Mouse (Mus musculus) yolk sac, embryonic 10.5 days (tissue): ENCODE measurements around the gene Ndufaf5.
A peak's percentile ranks its signal among the peaks of the same experiment; 100 is the strongest.
"Not testable (repeated sequence)": the region's sequence is repeated elsewhere in the genome, so short reads cannot be mapped to it uniquely, and the experiment has no call there.

Experiments used
- DNase-seq: peaks from one replicate; pipeline ENCODE4 v3.0.0-alpha.2; 2017; ENCODE audit warnings: low spot score

Ndufaf5 gene

DNA sequence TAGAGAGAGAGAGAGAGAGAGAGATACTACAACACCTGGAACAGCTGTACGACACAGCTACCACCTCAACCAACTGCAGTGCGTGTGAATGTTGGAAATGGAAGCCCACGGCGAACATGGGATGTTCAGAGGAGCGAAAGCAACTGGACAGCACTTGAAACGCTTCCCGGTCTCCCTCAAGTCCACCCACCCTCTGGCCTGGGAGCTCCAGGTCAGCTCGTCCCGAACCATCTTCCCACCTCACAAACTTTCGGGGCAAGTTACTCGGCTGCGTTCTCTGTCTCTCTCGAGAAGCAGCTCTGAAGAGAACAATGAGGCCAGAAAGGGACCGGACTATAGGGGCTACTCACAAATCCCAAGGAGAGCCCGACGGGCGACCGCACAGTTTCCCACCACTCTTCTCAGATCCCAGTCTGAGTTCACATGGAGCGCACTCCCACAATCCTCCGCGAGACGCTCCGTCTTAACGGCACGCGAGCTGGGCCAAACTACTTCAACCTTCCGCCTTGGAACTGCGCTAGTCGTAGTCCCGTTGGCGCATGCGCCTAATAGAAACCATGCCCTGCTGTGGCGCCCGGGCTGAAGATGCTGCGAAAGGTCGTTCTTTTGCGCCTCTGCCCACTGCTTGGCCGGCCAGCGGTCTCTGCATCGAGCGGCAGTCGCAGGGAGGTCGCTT is at the start of gene Ndufaf5, which contains the start of gene Esf1:
Ndufaf5 (plus strand) TSS at position 523 of the 676 bp plus-strand sequence.
Esf1 (minus strand) TSS at position 438 of the 676 bp plus-strand sequence.
- peak; percentile 93 for DNase-seq

DNA sequence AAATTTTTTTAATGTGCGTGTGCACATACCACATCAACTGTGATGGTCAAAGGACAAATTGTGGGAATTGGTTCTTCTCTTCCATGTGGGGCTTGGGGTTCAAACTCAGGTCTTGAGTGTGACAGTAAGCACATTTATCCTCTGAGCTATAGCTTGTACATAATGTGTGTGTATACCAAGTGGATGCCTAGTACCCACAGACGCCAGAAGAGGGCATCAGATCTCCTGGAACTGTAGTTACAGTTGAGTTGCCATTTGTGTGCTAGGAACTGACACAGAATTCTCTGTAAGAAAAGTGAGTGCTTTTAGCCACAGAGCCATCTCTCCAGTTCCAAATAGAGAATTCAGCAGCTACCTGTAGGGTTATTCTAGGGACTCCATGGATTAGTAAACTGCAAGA is 44.9 kb upstream of the Ndufaf5 start:
- no peak for DNase-seq

DNA sequence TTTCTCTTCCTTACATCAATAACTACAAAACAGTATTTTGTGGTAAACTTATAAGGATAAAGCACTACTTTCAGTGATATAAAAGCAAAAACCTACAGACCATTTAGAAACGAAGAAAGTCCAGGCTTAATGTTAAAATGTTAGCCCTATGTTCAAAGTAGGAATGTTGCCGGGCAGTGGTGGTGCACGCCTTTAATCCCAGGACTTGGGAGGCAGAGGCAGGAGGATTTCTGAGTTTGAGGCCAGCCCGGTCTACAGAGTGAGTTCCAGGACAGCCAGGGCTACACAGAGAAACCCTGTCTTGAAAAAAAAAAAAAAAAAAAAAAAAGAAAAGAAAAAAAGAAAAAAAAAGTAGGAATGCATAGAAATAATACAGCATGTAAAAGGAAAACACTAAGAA is 18.7 kb upstream of the Ndufaf5 start, which contains the start of gene Gm17374:
Gm17374 (plus strand) TSS at position 301 of the 400 bp plus-strand sequence.
- not testable (repeated sequence) for DNase-seq

DNA sequence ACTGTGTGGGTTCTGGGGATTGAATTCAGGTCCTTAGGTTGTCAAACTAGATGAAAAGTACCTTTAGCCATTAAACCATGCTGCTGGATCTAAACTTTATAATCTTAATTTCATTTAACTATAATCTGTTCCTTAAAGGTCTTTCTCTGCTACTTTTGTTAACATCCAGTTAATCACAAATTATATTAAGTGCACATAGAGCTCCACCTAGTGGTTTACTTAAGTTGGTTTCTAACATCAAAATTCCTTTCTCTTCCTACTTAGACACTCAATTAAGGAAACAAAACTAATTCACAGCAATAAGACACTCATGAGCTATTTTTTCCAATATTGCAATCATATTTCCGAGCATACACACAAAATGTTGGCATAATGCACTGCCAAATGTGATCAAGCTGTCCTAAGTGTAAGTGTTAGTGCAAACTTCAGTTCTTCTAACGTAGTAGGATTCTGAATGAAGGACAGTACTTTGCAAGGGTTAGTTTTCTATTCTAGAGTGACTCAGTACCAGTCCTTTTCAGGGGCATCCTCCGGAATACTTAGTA is 11.2 kb upstream of the Ndufaf5 start:
- DNase-seq: no peak

DNA sequence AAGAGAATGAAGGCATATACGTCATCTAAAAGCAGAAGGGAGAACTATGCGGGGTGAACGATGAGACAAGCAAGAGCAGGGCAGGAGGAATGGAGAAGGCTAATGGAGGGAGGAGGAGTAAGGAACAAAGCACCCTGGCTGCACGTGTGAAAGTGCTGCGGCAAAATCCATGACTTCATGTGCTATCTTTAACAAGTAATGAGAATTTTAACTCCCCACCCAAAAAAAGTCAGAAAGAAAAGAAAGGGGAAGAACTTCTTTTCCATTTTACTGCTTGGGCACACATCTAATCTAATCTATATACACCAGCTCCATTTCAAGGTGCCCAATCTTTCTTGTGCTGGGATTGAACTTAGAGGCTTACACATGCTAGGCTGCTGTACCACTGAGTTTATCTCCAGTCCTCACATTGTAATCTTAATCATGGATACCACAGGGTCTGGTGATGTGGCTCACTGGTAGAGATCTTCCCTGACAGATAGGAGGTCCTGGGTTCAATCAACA is 7.0 kb upstream of the Ndufaf5 start:
- no peak for DNase-seq

DNA sequence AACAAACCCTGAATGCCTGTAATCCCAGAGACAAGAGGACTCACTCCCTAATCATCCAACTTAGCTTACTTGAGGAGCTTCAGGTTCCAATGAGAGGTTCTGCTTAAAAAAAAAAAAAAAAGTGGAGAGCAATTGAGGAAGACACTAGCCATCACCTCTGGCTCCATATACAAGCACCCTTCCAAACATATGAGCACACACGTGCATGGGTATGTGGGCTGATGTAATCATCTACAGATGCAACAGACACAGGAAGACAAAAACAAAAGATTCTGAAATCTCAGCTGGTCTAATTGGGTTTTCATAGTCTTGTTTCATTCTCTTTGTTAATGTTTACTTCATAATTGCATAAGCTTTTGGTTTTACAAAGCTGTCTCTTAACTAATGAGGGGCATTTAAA is 1.4 kb upstream of the Ndufaf5 start:
- DNase-seq: no peak

DNA sequence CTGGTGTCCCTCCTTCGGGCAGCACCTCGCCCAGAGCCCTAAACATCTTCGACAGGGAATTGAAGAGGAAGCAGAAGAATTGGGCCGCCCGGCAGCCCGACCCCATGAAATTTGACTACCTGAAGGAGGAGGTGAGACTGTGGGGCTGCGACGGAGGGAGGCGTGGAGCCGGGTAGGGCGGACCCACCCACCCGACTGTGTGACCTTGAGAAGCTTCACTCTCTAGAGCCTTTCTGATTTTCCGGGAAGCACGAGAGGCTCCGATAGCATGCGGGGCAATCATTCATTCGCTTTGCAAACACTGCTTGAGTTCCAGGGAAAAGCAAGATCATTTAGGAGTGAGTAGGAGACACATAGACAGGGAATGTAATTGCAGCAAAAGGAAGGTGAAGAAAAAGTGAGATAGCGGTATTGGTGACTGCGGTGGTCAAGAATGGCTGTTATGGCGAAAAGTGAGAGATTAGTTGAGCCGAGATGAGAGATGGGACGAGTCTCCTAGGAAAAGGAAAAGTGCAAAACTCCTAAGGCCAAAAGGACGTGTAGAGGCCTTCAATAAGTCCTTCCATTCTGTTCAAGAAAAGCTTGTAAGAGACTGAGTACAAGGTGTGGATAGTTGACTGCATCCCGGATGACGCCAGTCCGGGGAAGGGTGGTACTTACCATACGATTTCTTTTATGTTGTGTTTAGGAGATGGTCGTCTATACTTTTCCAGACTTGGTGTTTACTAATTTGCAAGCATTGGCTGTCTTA is 529 bp downstream of the Ndufaf5 start:
- no peak for DNase-seq

DNA sequence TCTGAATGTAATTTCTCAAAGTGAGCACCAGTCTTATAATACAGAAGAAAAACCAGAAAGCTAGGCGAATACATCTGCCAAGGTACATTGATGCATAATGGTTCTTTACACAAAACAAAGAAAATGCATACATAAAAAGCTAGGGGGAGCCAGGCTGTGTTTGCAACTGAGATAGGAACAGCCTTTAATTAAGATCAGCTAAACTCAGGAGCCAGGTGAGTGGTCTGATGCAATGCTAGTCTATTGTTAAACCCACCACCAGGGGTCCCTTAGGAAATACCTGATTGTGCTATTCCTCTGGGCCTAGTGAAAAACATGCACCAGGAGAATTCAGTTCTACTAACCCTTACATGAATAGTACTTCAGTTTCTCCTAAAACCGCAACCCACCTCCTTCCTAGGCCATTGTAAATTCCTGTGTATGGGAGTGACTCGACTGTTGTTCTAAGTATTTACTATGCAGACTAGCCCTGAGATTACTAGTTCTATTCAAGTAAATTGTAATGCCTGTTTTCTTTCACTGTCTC is 15.3 kb downstream of the Ndufaf5 start:
- DNase-seq: not testable (repeated sequence)

DNA sequence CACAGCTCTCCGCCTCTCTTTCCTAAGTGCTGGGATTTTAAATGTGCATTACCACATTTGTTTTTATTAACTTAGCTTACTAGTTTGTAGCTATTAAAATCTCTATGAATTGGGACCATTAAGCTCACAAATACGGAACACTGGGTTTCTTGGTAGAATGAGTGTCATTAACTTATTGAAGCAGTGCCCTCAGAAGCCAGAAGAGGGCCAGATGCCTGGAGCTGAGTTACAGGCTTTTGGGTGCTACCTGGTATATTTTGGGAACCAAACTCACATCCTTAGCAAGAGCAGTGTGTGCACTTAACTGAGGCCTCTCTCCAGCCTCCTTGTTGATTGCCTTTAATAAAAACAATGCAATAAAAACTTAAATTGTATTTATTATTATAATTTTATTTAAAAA is 30.3 kb downstream of the Ndufaf5 start:
- no peak for DNase-seq

DNA sequence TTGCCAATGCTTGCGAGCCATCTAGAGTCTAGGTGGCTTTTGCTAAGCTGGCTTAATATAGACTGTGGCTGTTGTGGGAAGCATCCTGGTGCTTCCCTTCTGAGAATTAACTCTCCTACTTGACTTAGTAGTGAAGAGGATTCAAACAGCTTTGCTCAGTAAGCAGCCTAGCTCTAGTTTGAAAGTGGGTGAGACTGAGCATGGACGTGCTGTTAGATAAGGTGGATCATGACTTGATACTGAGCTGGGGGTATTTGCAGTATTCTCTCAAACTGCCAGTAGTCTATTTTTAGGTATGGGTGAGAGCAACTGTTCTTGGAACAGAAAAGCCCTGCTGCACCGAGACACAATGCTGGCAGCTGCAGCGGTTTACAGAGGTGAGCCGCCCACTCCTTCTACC is 32.1 kb downstream of the Ndufaf5 start:
- no peak for DNase-seq

DNA sequence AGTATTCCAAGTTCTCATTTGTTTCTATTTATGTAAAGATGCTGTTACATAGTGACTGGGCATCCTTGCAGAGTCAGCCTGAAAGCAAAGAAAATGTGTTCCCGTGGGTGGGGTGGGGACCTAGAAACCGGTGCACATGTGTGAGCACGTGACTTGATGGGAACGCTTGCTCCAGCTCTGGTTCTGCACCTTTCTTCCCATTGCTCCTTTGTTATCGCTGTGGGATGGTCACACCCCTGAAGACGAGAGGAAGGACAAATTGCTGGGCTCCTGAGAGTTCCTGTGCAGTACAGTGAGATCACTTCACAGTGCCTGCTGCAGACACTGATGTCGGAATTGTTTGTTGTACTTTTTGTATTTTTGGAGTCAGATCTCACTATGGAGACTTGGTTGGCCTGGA is 33.3 kb downstream of the Ndufaf5 start:
- DNase-seq: no peak

DNA sequence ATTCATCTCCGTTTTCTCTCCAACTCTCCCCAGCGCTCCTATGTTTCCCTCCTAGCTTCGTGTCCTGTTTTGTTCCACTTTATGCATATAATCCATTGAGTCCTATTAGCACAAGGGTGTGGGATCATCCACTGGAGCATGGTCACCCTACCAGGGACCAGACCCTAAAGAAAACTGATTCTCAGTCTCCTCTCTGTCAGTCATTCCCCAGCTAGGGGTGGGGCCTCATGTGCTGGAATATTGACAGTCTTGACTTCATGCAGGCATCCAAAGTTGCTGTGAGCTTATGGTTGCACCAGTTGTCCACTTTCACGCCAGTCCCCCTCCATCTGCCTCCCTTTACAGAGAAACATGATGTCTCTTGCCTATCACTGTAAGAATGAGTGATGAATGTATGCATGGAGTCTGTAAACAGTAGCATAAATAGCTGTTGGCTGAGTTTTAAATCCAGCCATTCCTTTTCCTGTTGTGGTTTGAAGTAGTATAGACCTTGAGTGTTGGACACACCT is 44.1 kb downstream of the Ndufaf5 start:
- no peak for DNase-seq

DNA sequence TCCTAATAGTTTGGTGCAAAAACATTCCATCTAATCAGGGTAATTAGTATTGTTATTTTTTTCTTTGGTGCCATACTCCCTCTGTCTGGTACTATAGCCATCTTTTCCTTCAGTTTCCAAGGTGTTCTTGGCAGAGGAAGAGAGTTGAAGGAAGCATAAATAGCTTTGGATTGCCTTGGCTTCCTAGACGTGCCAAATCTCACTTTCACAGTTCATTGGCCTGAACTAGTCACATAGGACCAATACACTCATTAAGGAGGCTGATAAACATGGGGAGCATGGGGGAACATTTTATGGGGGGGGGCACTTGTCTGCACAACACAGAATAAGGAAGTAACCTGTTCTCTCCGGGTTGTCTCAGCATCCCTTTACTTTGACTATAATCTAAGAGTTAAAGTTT is 45.0 kb downstream of the Ndufaf5 start:
- no peak for DNase-seq

DNA sequence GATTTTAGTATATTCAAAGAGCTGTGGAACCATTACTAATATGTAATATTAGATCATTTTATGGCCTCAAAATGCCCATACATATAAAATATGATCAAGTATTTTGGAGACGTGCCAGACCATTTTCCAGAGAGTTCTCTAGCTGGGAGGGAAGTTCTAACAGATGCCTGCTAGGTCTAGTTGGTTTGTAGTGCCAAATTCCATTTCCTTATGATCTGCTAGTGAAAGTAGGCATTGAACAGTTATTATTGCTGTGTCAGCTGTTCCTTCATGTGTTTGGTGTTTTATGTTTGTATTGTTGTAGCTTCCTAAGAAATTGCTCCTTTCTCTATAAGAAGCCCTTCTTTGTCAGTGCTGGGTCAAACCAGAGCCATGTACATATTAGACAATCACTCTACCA is 45.5 kb downstream of the Ndufaf5 start:
- DNase-seq: no peak

DNA sequence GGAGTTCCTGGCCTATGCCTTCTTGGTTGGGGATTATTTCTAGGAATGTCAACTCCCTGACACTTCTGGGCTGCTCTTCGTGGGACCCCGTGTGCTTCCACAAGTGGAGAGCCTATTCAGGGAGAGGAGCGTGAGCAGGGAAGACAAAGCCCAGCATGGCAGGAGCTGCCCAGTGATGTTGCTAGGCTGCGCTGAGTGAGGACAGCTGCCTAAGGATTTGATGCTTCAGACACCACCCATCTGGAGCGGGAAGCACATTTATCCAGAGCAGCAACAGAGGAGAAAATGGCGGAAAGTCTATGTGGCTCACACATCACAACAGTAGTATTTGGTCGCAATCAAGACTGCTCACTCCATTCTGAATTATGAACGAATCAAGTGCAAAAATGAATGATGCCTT is 49.9 kb downstream of the Ndufaf5 start:
- DNase-seq: no peak

DNA sequence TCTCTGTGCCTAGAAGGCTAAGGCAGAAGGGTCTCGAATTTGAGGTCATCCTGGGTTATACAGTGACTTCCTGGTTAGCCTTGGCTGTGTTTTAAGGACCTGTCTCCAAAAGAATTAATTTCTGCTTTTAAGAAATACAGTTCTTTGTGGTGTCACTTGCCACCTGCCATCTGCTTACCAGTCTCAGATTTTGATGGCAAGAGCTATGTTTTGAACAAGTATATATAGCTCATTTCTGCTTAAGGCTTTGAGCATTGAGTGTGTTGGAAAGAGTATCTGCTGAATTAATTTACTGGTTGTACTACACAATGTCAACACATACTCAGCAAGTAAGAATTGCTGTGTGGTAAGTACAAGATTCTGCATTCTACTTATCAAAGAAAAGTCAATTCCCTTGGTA is 59.8 kb downstream of the Ndufaf5 start:
- no peak for DNase-seq

DNA sequence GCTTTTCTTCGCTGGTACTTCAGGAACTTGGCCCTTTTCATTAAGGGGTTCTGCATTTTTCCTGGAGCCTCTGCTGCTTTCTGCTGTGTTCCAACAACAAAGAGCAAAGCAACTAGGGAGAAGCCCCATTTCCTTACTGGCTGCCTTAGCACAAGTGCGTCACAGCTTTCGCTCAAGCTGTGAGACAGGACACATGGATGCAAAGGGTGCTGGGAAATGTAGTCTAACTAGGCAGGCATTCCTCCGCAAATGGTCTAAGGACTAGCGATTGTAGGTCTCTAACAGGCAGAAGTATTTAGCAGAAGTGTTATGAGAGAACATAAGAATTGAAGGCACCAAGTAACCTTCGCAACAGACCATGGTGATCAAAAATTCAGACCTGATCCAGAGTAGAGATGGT is 66.8 kb downstream of the Ndufaf5 start:
- peak; percentile 14 for DNase-seq

DNA sequence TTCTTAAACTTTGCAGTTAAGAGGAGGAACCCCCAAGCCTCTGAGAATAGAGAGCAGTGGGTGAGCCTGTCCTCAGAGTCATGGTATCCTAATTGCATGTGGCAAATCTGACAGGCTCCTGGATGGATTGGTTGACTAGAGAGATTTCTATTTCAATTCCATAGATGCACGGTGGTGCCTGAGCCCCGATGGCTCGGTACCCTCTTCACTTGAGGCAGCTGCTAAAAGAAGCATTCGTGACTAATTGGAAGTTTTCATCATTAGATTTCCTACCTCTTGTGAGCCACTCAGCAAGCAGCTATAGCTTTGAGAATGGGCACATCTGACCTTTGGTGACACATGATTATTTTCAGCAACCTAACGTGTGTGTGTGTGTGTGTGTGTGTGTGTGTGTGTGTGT is 71.9 kb downstream of the Ndufaf5 start:
- no peak for DNase-seq

DNA sequence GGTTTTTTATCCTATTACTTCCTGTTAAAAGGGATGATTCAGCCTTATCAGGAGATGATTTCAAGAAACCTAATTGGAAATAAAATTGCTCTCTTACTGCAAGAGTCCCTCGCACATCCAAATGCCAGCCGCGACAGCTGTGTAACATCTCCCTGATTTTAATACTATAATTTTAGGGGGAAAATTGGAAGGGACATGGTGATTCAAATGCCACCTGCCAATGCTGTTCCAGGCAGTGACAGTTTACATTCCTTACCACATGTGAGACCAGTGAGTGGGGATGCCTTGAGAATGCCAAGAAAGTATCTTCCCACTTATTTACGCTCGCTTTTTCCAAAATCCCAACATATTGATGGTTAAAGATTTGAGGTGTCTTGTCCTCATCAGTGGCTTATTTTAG is 72.7 kb downstream of the Ndufaf5 start:
- no peak for DNase-seq
